Mouse (Mus musculus) lung, embryonic 15.5 days (tissue): ENCODE data around the gene Rfx8. TPM values are rescaled to one million over a fixed set of nuclear protein-coding genes. Genes with fewer than 3 reads are reported as not detected.

ENCODE experiments used
- ATAC-seq: fragments of 200-750 bp; cut with Nextera tagmentation; 2 replicates; pipeline ENCODE4 v1.8.0; 2017; ENCODE audit warnings: moderate number of reproducible peaks, borderline replicate concordance; ENCODE audit not compliant: low FRiP score, low TSS enrichment; ENCODE audit errors: extremely low read depth
- H3K27ac ChIP-seq: fragments of 300-500 bp; sonication (generic); 2 replicates; pipeline ENCODE4 v1.5.1; 2015; ENCODE audit warnings: moderate library complexity, mild to moderate bottlenecking, inconsistent platforms
- H3K27me3 ChIP-seq: fragments of 300-500 bp; sonication (generic); 2 replicates; pipeline ENCODE4 v1.6.1; 2015; ENCODE audit warnings: inconsistent platforms
- H3K36me3 ChIP-seq: fragments of 300-500 bp; sonication (generic); 2 replicates; pipeline ENCODE4 v1.6.1; 2015; ENCODE audit warnings: inconsistent platforms
- H3K4me1 ChIP-seq: fragments of 300-500 bp; sonication (generic); 2 replicates; pipeline ENCODE4 v1.6.1; 2015; ENCODE audit warnings: inconsistent platforms
- H3K4me2 ChIP-seq: fragments of 300-500 bp; sonication (generic); 2 replicates; pipeline ENCODE4 v1.6.1; 2015; ENCODE audit warnings: inconsistent platforms, mild to moderate bottlenecking, moderate library complexity
- H3K4me3 ChIP-seq: fragments of 300-500 bp; sonication (generic); 2 replicates; pipeline ENCODE4 v1.5.1; 2015; ENCODE audit warnings: mild to moderate bottlenecking, inconsistent platforms
- H3K9ac ChIP-seq: fragments of 300-500 bp; sonication (generic); 2 replicates; pipeline ENCODE4 v1.6.1; 2015; ENCODE audit warnings: inconsistent platforms
- H3K9me3 ChIP-seq: fragments of 300-500 bp; sonication (generic); 2 replicates; pipeline ENCODE4 v1.6.1; 2016; ENCODE audit warnings: inconsistent platforms
- WGBS: fragments of 180-500 bp; shearing (Covaris S2); methylation state at CpG from one replicate; pipeline ENCODE4 v1.1.7; 2015; 5-methylcytosine and 5-hydroxymethylcytosine counted together
- polyA plus RNA-seq: library from polyadenylated mRNA; unstranded; fragments of >200 nt; fragmentation: Nextera tagmentation; extraction: Ambion mirVana; gene quantifications from 2 replicates; pipeline ENCODE4 v1.2.1, GENCODE M21; 2015

Rfx8 gene
- polyA plus RNA-seq, 1 experiment from 2014 or later = 0.67 TPM

DNA sequence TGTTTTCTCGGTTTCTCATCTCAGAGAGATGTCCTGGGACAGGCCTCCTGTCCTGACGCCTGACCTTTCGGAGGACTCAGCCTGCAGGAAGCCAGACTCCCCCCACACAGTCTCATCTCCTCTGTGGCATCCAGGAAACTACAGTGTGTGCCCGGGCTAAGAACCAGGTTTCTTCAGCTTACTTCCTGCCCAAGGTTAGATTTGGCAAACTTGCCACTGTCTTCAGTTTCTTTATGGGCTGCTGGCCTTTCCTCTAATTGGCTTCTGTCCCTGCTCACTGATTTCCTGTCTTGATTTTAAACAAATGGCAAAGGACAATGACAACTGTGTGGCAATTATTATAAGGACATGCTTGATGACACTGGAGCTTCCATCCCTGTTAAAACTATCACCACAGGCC, 10.2 kb downstream of the Rfx8 start:
- 71% methylated on average over 4 of the region's 4 CpGs for WGBS
- H3K4me1 ChIP-seq = peaks cover 36% of the 10 kb centered on the region
- H3K9me3 ChIP-seq = no peaks in the 10 kb centered on the region
- no peak for ATAC-seq
- H3K4me2 ChIP-seq = no peak overlapping the region
- no peaks in the 10 kb centered on the region for H3K36me3 ChIP-seq
- H3K9ac ChIP-seq = no peak overlapping the region
- H3K27ac ChIP-seq = peak overlapping the region; percentile 54; the same call in 1 of the 2 replicates
- no peak overlapping the region for H3K4me3 ChIP-seq
- no peaks in the 10 kb centered on the region for H3K27me3 ChIP-seq

DNA sequence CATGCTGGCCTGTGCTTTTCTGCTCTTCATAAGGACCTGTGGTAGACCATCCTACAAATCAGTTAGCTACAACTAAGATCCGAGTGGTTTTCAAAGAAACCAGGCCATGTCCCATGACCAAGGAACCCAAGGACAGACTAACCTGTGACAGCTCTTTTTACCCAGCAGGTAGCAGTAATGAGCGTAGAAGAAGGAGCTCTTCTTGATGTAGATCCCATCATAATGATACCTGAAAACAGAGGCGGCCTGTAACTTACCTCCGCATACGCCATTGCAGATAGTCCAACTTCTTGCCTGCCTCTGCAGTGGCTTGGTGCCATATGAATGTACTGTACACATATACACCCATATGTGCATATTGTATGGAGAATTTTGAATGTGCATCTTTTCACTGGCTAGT, 10.8 kb downstream of the Rfx8 start:
- Histone ChIP-seq H3K4me1 (peaks cover 31% of the 10 kb centered on the region), H3K27ac (peak overlapping the region; percentile 54; the same call in 1 of the 2 replicates), H3K4me3 (no peak overlapping the region), H3K9ac (no peak overlapping the region), H3K4me2 (no peak overlapping the region), H3K9me3 (no peaks in the 10 kb centered on the region), H3K36me3 (no peaks in the 10 kb centered on the region), H3K27me3 (no peaks in the 10 kb centered on the region)
- no peak for ATAC-seq
- WGBS = 94% methylated on average over 5 of the region's 5 CpGs

DNA sequence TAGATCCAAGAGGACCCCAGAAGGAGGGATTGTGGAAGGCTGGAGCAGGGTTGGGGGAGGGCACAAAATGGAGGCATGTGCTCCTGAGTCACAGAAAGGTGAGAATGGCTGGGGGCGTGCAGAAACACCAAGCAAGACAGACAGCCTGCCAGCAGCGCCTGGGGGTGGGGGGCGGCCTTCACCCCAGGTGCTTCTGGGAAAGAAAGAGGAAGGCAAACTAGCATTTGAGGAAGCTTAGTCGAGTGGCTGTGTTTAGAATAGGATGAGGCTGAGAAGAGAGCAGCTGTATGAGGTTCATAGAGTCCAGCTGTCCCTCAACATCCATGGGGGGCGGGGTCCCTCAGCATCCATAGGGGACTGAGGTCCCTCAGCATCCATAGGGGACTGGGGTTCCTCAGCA, 12.0 kb downstream of the Rfx8 start:
- H3K9me3 ChIP-seq = no peaks in the 10 kb centered on the region
- 81% methylated on average over 5 of the region's 5 CpGs for WGBS
- no peak overlapping the region for H3K27ac ChIP-seq
- no peaks in the 10 kb centered on the region for H3K36me3 ChIP-seq
- H3K9ac ChIP-seq = no peak overlapping the region
- peaks cover 25% of the 10 kb centered on the region for H3K4me1 ChIP-seq
- no peak overlapping the region for H3K4me2 ChIP-seq
- H3K27me3 ChIP-seq = no peaks in the 10 kb centered on the region
- no peak overlapping the region for H3K4me3 ChIP-seq
- ATAC-seq = no peak

DNA sequence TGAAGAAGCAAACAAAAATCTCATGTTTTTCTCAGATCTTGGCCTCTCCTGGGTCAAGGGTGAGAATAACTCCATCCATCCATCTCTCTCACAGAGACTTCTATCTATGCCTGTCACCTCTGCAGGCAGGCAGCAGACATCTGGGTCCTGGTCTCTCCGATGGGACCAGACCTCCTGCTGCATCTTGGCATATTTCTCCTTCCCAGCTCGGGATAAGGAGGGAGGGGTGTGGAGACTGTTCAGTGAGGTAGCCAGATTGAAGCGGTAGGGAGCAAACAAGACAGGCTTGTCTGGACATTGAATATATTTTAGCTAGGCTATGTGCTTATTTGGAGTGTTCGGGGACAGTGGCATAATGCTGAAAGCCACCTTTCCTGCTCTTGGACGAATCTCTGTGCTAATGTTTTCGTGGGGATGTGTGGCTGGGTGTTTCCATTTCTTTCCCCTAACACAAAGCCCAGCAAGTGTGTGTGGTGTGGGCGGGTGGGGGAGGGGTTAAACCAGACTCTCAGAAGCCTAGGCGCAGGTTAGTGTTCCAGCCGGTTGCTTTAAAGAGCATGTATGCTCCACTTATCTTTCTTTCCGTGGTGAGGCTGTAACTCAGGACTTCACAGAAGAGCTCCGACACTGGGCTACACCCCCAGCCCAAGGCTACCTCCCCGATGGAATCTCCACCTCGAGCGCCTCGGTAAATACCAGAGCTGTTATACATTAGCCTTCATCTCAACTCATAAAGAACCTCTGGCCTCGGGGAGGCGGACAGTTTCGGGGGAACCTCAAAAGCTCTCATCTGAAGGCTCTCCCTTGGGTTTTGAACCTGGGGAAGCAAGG, 18.4 kb downstream of the Rfx8 start:
- Histone ChIP-seq H3K27ac (peak overlapping the region; percentile 49), H3K4me2 (peak overlapping the region; percentile 22), H3K27me3 (no peaks in the 10 kb centered on the region), H3K9ac (no peak overlapping the region), H3K9me3 (no peaks in the 10 kb centered on the region), H3K4me1 (peaks cover 51% of the 10 kb centered on the region), H3K4me3 (no peak overlapping the region), H3K36me3 (no peaks in the 10 kb centered on the region)
- WGBS = 19% methylated on average over 18 of the region's 18 CpGs
- peak; percentile 8; the same call in 1 of the 2 replicates for ATAC-seq

DNA sequence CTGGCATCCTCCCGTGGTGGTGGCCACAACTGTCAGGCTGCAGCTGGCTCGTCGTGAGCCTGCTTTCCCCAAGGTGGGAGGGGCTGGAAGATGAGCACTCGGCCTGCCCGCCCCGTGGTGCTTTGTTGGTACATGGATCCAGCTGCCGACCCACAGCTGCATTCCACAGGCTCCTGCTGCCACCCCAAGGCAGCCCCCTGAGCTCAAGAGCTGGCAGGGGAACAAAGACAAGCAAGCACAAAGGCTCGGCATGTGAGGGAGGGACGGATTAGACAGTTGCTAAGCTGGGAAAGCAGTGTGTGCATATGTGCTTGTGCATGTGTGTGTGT, 19.6 kb downstream of the Rfx8 start:
- H3K4me3 ChIP-seq = no peak overlapping the region
- H3K27me3 ChIP-seq = no peaks in the 10 kb centered on the region
- no peaks in the 10 kb centered on the region for H3K36me3 ChIP-seq
- 3% methylated on average over 9 of the region's 9 CpGs for WGBS
- peak overlapping the region; percentile 11; the same call in 1 of the 2 replicates for H3K9ac ChIP-seq
- peak; percentile 64; the same call in 1 of the 2 replicates for ATAC-seq
- no peaks in the 10 kb centered on the region for H3K9me3 ChIP-seq
- 0 out of 2 replicates have a peak overlapping the region, but pooled peaks have one; percentile 22 for H3K4me2 ChIP-seq
- peaks cover 54% of the 10 kb centered on the region for H3K4me1 ChIP-seq
- peak overlapping the region; percentile 77 for H3K27ac ChIP-seq

DNA sequence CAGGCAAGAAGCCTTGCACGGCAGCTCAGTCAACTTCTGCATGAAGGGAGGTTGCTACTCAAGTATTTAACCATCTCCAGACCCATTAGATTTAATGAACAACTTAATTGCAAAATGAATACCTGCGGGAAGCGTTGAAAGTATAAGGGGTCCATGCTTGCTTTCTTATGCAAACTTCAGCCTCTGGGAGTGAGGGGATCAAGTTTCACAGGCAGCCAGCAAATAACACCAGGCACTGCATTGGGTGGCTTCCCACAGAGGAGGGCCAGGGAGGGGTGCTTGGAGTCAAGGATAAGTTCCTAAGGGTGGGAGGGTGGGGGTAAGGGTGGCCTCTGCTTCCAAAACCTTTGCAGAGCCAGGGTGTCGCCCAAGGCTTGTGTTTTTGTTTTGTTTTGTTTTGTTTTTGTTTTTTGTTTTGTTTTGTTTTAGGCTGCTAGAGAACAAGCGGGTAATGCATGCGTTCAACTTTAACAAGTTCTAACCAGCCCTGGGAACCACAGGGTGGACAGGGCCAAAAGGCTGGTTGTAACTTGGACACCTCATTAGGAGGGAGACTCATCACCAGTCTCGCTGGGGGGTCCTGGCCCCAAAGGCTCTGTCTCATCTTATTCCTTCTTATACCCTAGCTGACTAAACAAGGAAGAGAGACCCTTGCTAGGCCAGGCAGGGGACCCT, 20.1 kb downstream of the Rfx8 start:
- Histone ChIP-seq H3K4me2 (0 out of 2 replicates have a peak overlapping the region, but pooled peaks have one; percentile 22), H3K4me1 (peaks cover 59% of the 10 kb centered on the region), H3K9me3 (no peaks in the 10 kb centered on the region), H3K27ac (peak overlapping the region; percentile 77), H3K36me3 (no peaks in the 10 kb centered on the region), H3K27me3 (no peaks in the 10 kb centered on the region), H3K4me3 (no peak overlapping the region), H3K9ac (no peak overlapping the region; the same call in 1 of the 2 replicates)
- WGBS = 15% methylated on average over 7 of the region's 7 CpGs
- ATAC-seq = peak; percentile 64; the same call in 1 of the 2 replicates

DNA sequence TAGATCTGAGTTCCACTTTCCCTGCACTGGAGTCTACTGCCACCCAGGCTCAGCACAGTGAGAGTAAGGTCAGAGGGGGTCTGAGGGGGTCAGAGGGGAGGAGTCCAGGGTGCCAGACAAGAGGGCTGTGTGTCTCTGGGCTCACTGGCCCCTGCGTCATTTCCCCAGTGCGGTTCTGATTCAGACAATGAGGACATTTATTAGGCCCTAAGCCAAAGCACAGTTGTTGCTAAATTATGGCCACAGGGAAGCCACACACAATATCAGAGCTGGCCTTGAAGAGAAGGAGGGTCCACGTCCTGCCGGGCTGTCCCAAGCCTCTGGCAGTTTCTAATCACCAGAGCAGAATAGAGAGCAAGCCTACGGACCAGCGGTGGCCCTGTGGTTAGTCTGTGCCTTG, 22.3 kb downstream of the Rfx8 start:
- Histone ChIP-seq H3K4me1 (peaks cover 65% of the 10 kb centered on the region), H3K27ac (peak overlapping the region; percentile 45)
- no peak for ATAC-seq

DNA sequence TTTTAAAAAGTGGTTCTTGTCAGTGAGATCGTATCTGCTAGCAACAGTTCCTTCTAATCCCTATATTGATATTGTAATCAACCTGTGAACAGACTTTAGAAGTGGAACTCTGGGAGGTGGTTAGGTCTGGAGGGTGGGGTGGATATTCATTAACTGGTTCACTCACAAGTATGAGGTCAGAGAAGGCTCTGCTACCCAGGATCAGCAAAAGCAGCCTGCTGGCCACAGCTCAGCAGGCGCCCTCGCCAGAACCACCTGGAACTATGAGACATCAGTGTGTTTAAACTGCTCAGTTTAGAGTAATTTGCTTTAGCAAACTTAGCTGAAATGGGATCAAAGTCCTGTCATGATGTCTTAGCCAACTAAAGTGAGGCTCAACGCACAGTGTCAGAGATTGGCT, 25.6 kb downstream of the Rfx8 start:
- Histone ChIP-seq H3K36me3 (no peaks in the 10 kb centered on the region), H3K4me1 (peaks cover 33% of the 10 kb centered on the region), H3K9ac (no peak overlapping the region), H3K27me3 (no peaks in the 10 kb centered on the region), H3K4me3 (no peak overlapping the region), H3K4me2 (no peak overlapping the region), H3K27ac (no peak overlapping the region), H3K9me3 (no peaks in the 10 kb centered on the region)
- ATAC-seq = no peak
- 40% methylated on average over 4 of the region's 4 CpGs for WGBS

More for the DNA sequence above, 22.3 kb downstream of the Rfx8 start:
- Histone ChIP-seq H3K4me3 (no peak overlapping the region), H3K27me3 (no peaks in the 10 kb centered on the region), H3K36me3 (no peaks in the 10 kb centered on the region), H3K9ac (no peak overlapping the region), H3K9me3 (no peaks in the 10 kb centered on the region), H3K4me2 (no peak overlapping the region)
- WGBS = 38% methylated on average over 6 of the region's 6 CpGs

DNA sequence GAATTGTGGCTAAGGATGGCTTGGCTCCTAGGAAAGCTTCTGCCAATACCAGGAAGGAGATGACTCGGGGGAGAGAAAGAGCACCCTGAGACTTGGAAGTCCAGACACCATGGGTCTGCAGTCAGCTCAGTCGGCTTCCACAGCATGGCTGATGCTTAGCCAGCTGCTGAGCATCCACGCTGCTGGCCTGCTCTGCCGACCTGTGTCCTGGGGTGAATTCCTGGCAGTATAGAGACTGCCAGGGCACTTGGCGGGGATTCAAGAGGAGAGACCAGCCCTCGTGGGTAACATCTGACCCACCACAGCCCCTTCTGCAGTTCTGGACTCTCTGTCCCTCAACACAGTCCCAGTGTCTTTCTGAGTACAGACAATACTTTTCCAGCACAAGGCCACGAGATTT, 26.0 kb downstream of the Rfx8 start:
- Histone ChIP-seq H3K27me3 (no peaks in the 10 kb centered on the region), H3K4me1 (peaks cover 29% of the 10 kb centered on the region), H3K9me3 (no peaks in the 10 kb centered on the region), H3K36me3 (no peaks in the 10 kb centered on the region), H3K9ac (no peak overlapping the region), H3K4me3 (no peak overlapping the region), H3K27ac (no peak overlapping the region), H3K4me2 (no peak overlapping the region)
- WGBS = 38% methylated on average over 7 of the region's 7 CpGs
- no peak for ATAC-seq

DNA sequence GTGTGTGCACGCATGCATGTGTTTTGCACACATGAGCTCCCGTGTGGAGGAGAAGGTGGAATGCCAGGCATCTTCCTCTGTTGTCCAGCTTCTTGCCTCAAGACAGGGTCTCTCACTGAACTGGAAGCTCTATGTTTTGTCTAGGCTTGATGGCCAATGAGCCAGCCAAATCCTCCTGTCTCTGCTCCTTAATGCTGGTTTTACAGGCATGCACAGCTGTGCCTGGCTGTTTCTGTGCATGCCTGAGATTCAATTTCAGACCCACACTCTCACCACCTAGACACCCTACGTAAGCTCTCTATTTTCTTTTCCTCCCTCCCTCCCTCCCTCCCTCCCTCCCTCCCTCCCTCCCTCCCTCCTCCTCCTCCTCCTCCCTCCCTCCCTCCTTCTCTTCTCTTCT, 28.8 kb downstream of the Rfx8 start:
- H3K27me3 ChIP-seq = no peaks in the 10 kb centered on the region
- no peak for ATAC-seq
- H3K9me3 ChIP-seq = no peaks in the 10 kb centered on the region
- peaks cover 20% of the 10 kb centered on the region for H3K4me1 ChIP-seq
- H3K4me2 ChIP-seq = no peak overlapping the region
- WGBS = 65% methylated on average over 3 of the region's 3 CpGs
- no peak overlapping the region for H3K27ac ChIP-seq
- H3K36me3 ChIP-seq = no peaks in the 10 kb centered on the region
- H3K9ac ChIP-seq = no peak overlapping the region
- H3K4me3 ChIP-seq = no peak overlapping the region

DNA sequence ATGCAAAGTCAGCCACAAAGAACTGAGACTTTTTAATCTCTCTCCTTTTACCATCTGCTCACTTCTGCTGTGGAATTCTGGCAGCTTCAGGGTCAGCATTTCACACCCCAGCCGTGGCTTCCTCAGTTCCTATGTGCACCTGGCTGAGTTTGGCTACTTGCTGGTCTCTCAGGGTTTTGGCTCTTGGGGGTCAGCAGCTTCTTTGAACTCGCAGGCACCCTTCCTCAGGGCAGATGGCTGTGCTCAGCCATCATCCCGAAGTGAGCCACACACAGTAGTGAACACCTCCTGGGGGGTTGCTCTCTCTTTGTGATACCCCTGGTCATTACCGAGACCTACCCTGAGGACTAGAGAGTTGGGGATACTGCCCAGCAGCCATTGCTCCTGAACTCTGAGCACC, 29.7 kb downstream of the Rfx8 start:
- H3K36me3 ChIP-seq = no peaks in the 10 kb centered on the region
- no peaks in the 10 kb centered on the region for H3K27me3 ChIP-seq
- no peak overlapping the region for H3K4me3 ChIP-seq
- H3K4me1 ChIP-seq = peaks cover 15% of the 10 kb centered on the region
- no peak overlapping the region for H3K4me2 ChIP-seq
- no peaks in the 10 kb centered on the region for H3K9me3 ChIP-seq
- no peak for ATAC-seq
- H3K9ac ChIP-seq = no peak overlapping the region
- no peak overlapping the region for H3K27ac ChIP-seq
- 45% methylated on average over 4 of the region's 4 CpGs for WGBS

DNA sequence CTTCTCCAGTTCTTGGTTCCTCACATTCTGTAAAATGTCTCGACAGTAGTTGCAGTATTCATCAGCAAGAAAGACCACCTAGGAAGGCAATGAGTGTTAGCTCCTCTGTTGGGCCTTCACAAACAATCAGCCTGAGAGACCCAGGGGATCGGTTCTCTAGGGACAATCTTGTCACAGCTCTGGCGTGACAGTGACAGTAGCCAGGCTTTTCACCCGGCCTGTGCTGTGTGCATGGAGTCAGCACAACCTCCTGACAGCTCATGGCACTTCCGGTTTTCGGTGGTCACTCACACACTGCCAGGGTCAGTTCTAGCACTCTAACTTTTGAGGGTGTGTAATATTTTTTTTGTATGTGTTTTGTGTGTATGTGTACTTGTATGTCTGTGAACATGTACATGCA, 32.2 kb downstream of the Rfx8 start:
- Histone ChIP-seq H3K27ac (no peak overlapping the region), H3K9ac (no peak overlapping the region), H3K4me2 (no peak overlapping the region), H3K4me1 (no peaks in the 10 kb centered on the region), H3K4me3 (no peak overlapping the region), H3K27me3 (no peaks in the 10 kb centered on the region), H3K9me3 (no peaks in the 10 kb centered on the region), H3K36me3 (no peaks in the 10 kb centered on the region)
- no peak for ATAC-seq
- 52% methylated on average over 6 of the region's 6 CpGs for WGBS
